In genomic region chr6:142806326-142806725, GRCm38 (mm10) we compare ENCODE assay signal across 27 mouse cellular contexts. TPM values are rescaled to one million over a fixed set of nuclear protein-coding genes. Genes with fewer than 3 reads are reported as not detected.
DNase-seq lines count a peak whose midpoint lies in the region; ATAC-seq and TF ChIP-seq lines count a peak whose summit lies in the region.
"Had no signal": no experiment of that assay in that cellular context is flagged by ENCODE, and none has a peak within 500 bp of the region (broad histone marks: within the 10 kb centered on the region; RNA-seq: fewer than 3 reads in every experiment).

No protein-coding gene starts in this region.

- no peak overlapping the region for H3K4me2 ChIP-seq in forebrain, embryonic 11.5 days (ENCODE audit: low read depth, low read length, severe bottlenecking)
- no peak overlapping the region for H3K4me2 ChIP-seq in forebrain, embryonic 13.5 days
- no peak overlapping the region for H3K4me2 ChIP-seq in intestine, postnatal 0 days (replicated peaks; ENCODE audit: low read depth)
- H3K4me2 ChIP-seq: embryonic facial prominence, embryonic 15.5 days; hindbrain, embryonic 15.5 days; limb, embryonic 12.5 days; liver, embryonic 15.5 days; midbrain, embryonic 13.5 days; neural tube, embryonic 12.5 days had no signal

- no peaks in the 10 kb centered on the region for H3K9me3 ChIP-seq in forebrain, embryonic 11.5 days (ENCODE audit: control insufficient read depth, low read length)
- no peaks in the 10 kb centered on the region for H3K9me3 ChIP-seq in forebrain, embryonic 13.5 days (replicated peaks)
- H3K9me3 ChIP-seq in intestine, postnatal 0 days (ENCODE audit: control insufficient read depth) = no peaks in the 10 kb centered on the region
- H3K9me3 ChIP-seq: embryonic facial prominence, embryonic 15.5 days; heart, embryonic 10.5 days; hindbrain, embryonic 15.5 days; limb, embryonic 12.5 days; liver, embryonic 15.5 days; midbrain, embryonic 13.5 days; neural tube, embryonic 12.5 days had no signal

- TF ChIP-seq CTCF in bone marrow macrophage, adult 2 months (IDR thresholded peaks at IDR 0.05; ENCODE audit: low read depth, low read length) = no peak
- TF ChIP-seq CTCF in intestine, postnatal 0 days (IDR thresholded peaks at IDR 0.05; ENCODE audit: low read depth) = no peak

- no peak overlapping the region for H3K9ac ChIP-seq in forebrain, embryonic 11.5 days (ENCODE audit: low read length)
- H3K9ac ChIP-seq in forebrain, embryonic 13.5 days = no peak overlapping the region
- H3K9ac ChIP-seq in intestine, postnatal 0 days (ENCODE audit: low read depth, low read length) = no peak overlapping the region
- H3K9ac ChIP-seq: embryonic facial prominence, embryonic 15.5 days; forebrain, postnatal 0 days; hindbrain, embryonic 15.5 days; limb, embryonic 12.5 days; liver, embryonic 15.5 days; midbrain, embryonic 13.5 days; neural tube, embryonic 12.5 days had no signal

- no peaks in the 10 kb centered on the region for H3K27me3 ChIP-seq in forebrain, embryonic 11.5 days (ENCODE audit: control insufficient read depth, insufficient read depth, low read length)
- no peaks in the 10 kb centered on the region for H3K27me3 ChIP-seq in forebrain, embryonic 13.5 days
- H3K27me3 ChIP-seq in intestine, postnatal 0 days (replicated peaks; ENCODE audit: control insufficient read depth, insufficient read depth, low read length) = no peaks in the 10 kb centered on the region
- H3K27me3 ChIP-seq: embryonic facial prominence, embryonic 15.5 days; hindbrain, embryonic 15.5 days; limb, embryonic 12.5 days; midbrain, embryonic 13.5 days; neural tube, embryonic 12.5 days had no signal

- H3K27ac ChIP-seq in forebrain, embryonic 11.5 days (ENCODE audit: low read depth, low read length) = no peak overlapping the region
- H3K27ac ChIP-seq in forebrain, embryonic 13.5 days = no peak overlapping the region
- 0 out of 2 replicates have a peak overlapping the region, but pooled peaks have one; percentile 14 for H3K27ac ChIP-seq in bone marrow macrophage, adult 2 months (ENCODE audit: insufficient read depth, low read depth, low read length)
- H3K27ac ChIP-seq in intestine, postnatal 0 days (ENCODE audit: low read depth, low read length) = no peak overlapping the region
- H3K27ac ChIP-seq: embryonic facial prominence, embryonic 15.5 days; heart, embryonic 10.5 days; hindbrain, embryonic 15.5 days; limb, embryonic 12.5 days; liver, embryonic 15.5 days; midbrain, embryonic 13.5 days; neural tube, embryonic 12.5 days had no signal

- no peak for ATAC-seq in forebrain, embryonic 11.5 days (replicated peaks; ENCODE audit: low FRiP score)
- no peak for ATAC-seq in forebrain, embryonic 13.5 days
- ATAC-seq in intestine, postnatal 0 days = peak; percentile 53
- ATAC-seq in neutrophil, adult 5-6 weeks (ENCODE audit: extremely low read depth, insufficient number of reproducible peaks, low FRiP score, poor library complexity, severe bottlenecking) = peak; percentile 19; the same call in 1 of the 2 replicates
- ATAC-seq: activated CD4-positive, CD25-positive, alpha-beta regulatory T cell, adult 4 months; CD4-positive, CD25-positive, alpha-beta regulatory T cell, adult 4 months; forebrain, postnatal 0 days; midbrain, embryonic 13.5 days had no signal

- peak; percentile 6 for DNase-seq in forebrain, embryonic 11.5 days (ENCODE audit: low spot score)
- DNase-seq in kidney, postnatal 4 days = no peak
- no peak for DNase-seq in embryo, embryonic 11 days
- no peak for DNase-seq in urinary bladder, postnatal 10 days (ENCODE audit: low spot score)
- DNase-seq: adrenal gland, adult 8-10 months; cerebellum, adult 2 months; cerebellum, postnatal 36 days; forebrain, postnatal 0 days; heart, postnatal 4 days; kidney, postnatal 25 days; layer of hippocampus, postnatal 36 days; right cerebral cortex, adult 18-20 months had no signal

- no peaks in the 10 kb centered on the region for H3K36me3 ChIP-seq in forebrain, embryonic 11.5 days (ENCODE audit: control insufficient read depth, insufficient read depth, low read length)
- no peaks in the 10 kb centered on the region for H3K36me3 ChIP-seq in forebrain, embryonic 13.5 days (ENCODE audit: poor library complexity, severe bottlenecking)
- H3K36me3 ChIP-seq in intestine, postnatal 0 days (ENCODE audit: control insufficient read depth, insufficient read depth) = no peaks in the 10 kb centered on the region
- H3K36me3 ChIP-seq: embryonic facial prominence, embryonic 15.5 days; heart, embryonic 10.5 days; hindbrain, embryonic 15.5 days; limb, embryonic 12.5 days; liver, embryonic 15.5 days; midbrain, embryonic 13.5 days; neural tube, embryonic 12.5 days had no signal

- WGBS in forebrain, embryonic 11.5 days = 91% methylated on average over 4 of the region's 4 CpGs
- WGBS in forebrain, embryonic 13.5 days = 94% methylated on average over 4 of the region's 4 CpGs
- WGBS in intestine, postnatal 0 days = 49% methylated on average over 4 of the region's 4 CpGs

- no peaks in the 10 kb centered on the region for H3K4me1 ChIP-seq in forebrain, embryonic 11.5 days (replicated peaks; ENCODE audit: control insufficient read depth, insufficient read depth, low read length)
- 0 out of 2 replicates have a peak, but pooled peaks cover 4% of the 10 kb centered on the region for H3K4me1 ChIP-seq in forebrain, embryonic 13.5 days
- peaks cover 15% of the 10 kb centered on the region for H3K4me1 ChIP-seq in bone marrow macrophage, adult 2 months (ENCODE audit: control insufficient read depth, insufficient read depth, low read length)
- H3K4me1 ChIP-seq in intestine, postnatal 0 days (replicated peaks; ENCODE audit: control insufficient read depth, insufficient read depth, low read length) = 0 out of 2 replicates have a peak, but pooled peaks cover 11% of the 10 kb centered on the region
- H3K4me1 ChIP-seq: hindbrain, embryonic 15.5 days had no signal

- no peak for TF ChIP-seq POLR2A in bone marrow macrophage, adult 2 months (IDR thresholded peaks at IDR 0.05; ENCODE audit: borderline replicate concordance, low read depth, low read length)

- no peak overlapping the region for H3K4me3 ChIP-seq in forebrain, embryonic 11.5 days (ENCODE audit: low read depth, low read length)
- H3K4me3 ChIP-seq in forebrain, embryonic 13.5 days = no peak overlapping the region
- H3K4me3 ChIP-seq in bone marrow macrophage, adult 2 months (ENCODE audit: insufficient read depth, low read length) = no peak overlapping the region
- H3K4me3 ChIP-seq in intestine, postnatal 0 days (ENCODE audit: low read depth, low read length) = no peak overlapping the region
- H3K4me3 ChIP-seq: embryonic facial prominence, embryonic 15.5 days; heart, embryonic 10.5 days; hindbrain, embryonic 15.5 days; limb, embryonic 12.5 days; liver, embryonic 15.5 days; midbrain, embryonic 13.5 days; neural tube, embryonic 12.5 days had no signal

RNA-seq across cellular contexts. Expression of gene Sult6b2, which starts 2.0 kb away (rescaled TPM):
- polyA plus RNA-seq in forebrain, embryonic 11.5 days (2014; fragmentation: Nextera tagmentation; extraction: Ambion mirVana) = 0.29 TPM in 1 of 2 replicates, not detected in the other
- polyA plus RNA-seq in forebrain, embryonic 13.5 days (2015; fragmentation: Nextera tagmentation; extraction: Ambion mirVana) = not detected in 2 replicates
- not detected in 2 replicates for polyA plus RNA-seq in bone marrow macrophage, adult 2 months (2012; ENCODE audit: insufficient read depth, insufficient read length, missing spikeins)
- 53.2 and 63.2 TPM in 2 replicates for polyA plus RNA-seq in intestine, postnatal 0 days (2015; fragmentation: Nextera tagmentation; extraction: Ambion mirVana)
- not detected in 2 replicates for total RNA-seq in neutrophil, adult 5-6 weeks (2017)
- total RNA-seq: adrenal gland, adult 8-10 months; heart, postnatal 4 days; layer of hippocampus, postnatal 36 days had no signal
- polyA plus RNA-seq: activated CD4-positive, CD25-positive, alpha-beta regulatory T cell, adult 4 months; CD4-positive, CD25-positive, alpha-beta regulatory T cell, adult 4 months; embryonic facial prominence, embryonic 15.5 days; gonadal fat pad, adult 2 months; heart, embryonic 10.5 days; hindbrain, embryonic 15.5 days; limb, embryonic 12.5 days; lung, embryonic 16.5 days had no signal

RNA-seq across cellular contexts. Expression of gene Cmas, which starts 49.8 kb away (rescaled TPM):
- polyA plus RNA-seq in forebrain, embryonic 11.5 days (2014; fragmentation: Nextera tagmentation; extraction: Ambion mirVana) = 103 and 109 TPM in 2 replicates
- 129 and 133 TPM in 2 replicates for polyA plus RNA-seq in forebrain, embryonic 13.5 days (2015; fragmentation: Nextera tagmentation; extraction: Ambion mirVana)
- polyA plus RNA-seq in bone marrow macrophage, adult 2 months (2012; ENCODE audit: insufficient read depth, insufficient read length, missing spikeins) = 62.1 and 66.9 TPM in 2 replicates
- polyA plus RNA-seq in intestine, postnatal 0 days (2015; fragmentation: Nextera tagmentation; extraction: Ambion mirVana) = 130 and 131 TPM in 2 replicates
- total RNA-seq in neutrophil, adult 5-6 weeks (2017) = 38.9 and 42.4 TPM in 2 replicates

Comparison
In these comparisons a context has a peak if more than half of its experiments do, and no peak if none do; other contexts are left out.
1. ATAC-seq: peak in intestine, postnatal 0 days (single experiment) and neutrophil, adult 5-6 weeks (single experiment); none in forebrain, embryonic 11.5 days (single experiment) and forebrain, embryonic 13.5 days (single experiment).
2. RNA of gene Sult6b2, which starts 2.0 kb away (polyA plus RNA-seq): 53.2 to 63.2 TPM in intestine, postnatal 0 days; 0.29 TPM in forebrain, embryonic 11.5 days, not detected in bone marrow macrophage, adult 2 months and not detected in forebrain, embryonic 13.5 days; every median in the first group is over 10 times any median in the second.